Mouse (Mus musculus): ENCODE results near the gene Tgfb1.

Tgfb1 gene

GRCm38 (mm10) chr7:25686680-25687531, at the start of gene Tgfb1:
Gene Tgfb1 (plus strand): TSS chr7:25687002.
- peak; percentile 94 for DNase-seq (ENCODE audit: low read depth, low spot score)

GRCm38 (mm10) chr7:25637099-25637498, 49.7 kb upstream of the Tgfb1 start:
- no peak for DNase-seq (ENCODE audit: low read depth, low spot score)

GRCm38 (mm10) chr7:25639754-25640153, 47.0 kb upstream of the Tgfb1 start:
- DNase-seq (ENCODE audit: low read depth, low spot score): no peak

DNA sequence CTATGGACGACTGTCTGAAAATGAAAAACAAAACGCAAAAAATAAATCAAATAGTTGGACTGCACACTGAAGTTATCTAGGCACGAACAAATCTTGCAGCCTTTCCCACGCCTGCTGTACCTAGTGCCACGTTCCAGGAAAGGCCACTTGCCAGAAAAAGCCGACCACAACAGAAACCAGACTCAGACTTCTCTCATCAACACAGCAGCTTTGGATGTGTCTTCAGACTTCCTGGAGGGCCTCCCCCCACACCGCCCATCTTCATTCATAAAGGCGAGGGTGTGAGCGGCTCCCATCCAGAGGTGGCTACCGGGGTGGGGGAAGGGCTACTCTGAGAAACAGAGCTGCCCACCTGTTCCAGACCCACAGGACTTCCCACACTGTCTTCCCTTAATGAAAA, 42.7 kb upstream of the Tgfb1 start:
- DNase-seq (ENCODE audit: low read depth, low spot score): no peak

DNA sequence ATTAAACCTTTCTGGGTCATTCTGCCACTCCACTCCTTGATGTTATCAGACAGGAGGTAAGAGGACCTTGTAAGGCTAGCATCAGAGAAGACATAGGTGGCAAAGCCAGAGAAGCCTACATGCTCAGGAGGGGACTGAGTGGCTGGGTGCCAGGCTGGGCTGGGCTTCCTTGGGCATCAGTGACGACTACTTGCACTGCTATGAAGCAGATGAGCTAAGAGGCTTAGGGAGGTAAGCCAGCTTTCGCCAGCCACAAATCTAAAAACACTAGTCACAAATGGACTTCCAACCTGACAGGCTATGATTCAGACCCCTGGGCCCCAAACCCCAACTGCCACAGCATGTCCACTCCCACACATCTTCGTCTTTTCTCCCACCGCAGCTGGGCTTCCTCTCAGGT, 42.2 kb upstream of the Tgfb1 start:
- DNase-seq (ENCODE audit: low read depth, low spot score): no peak

- DNase-seq (ENCODE audit: low read depth, low spot score): no peak
These were observed 41.7 kb upstream of the Tgfb1 start for GRCm38 (mm10) chr7:25645074-25645473.

DNA sequence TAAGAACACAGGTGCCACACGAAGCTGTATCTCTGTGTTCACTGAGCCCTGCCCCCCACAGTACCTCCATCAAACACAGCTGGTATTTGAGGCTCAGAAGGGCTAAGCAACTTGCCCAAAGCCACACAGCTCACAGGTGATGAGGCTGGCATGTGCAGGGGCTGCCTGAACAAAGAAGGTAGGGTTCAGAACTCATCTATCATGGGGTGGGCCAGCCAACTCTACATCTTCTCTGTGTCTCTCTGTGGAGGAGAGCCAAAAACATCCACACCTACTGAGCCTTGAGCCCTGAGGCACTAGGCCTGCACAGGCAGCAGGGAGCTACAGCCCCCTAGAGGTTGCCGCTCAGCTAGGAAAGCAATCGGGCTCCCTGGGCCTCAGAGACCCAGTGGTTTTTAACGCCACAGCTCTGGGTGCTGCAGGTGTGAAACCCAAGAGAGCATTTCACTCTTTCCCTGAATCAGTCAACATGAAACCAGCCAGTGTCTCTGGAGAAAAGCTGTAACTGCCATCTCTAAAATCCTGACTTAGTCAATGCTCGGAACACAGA, 39.2 kb upstream of the Tgfb1 start:
- peak; percentile 66 for DNase-seq (ENCODE audit: low read depth, low spot score)

DNA sequence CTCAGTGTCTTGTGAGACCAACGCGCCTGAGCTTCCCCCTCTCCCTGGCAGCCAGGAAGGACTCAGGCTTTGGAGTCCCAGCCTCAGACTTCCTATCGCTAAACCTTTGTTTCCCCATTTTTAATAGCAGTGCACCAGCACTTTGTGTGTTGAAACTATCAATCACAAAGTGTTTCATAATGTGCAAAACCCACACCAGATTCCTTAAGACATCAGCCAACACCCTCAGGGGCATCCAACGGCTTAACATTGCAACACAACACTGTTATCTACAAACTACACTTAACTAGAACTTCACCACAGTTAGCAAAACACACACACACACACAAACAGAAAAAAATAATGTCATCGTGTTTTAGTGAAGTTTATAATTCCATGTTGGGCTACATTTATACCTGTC, 37.0 kb upstream of the Tgfb1 start:
- DNase-seq (ENCODE audit: low read depth, low spot score): no peak

DNA sequence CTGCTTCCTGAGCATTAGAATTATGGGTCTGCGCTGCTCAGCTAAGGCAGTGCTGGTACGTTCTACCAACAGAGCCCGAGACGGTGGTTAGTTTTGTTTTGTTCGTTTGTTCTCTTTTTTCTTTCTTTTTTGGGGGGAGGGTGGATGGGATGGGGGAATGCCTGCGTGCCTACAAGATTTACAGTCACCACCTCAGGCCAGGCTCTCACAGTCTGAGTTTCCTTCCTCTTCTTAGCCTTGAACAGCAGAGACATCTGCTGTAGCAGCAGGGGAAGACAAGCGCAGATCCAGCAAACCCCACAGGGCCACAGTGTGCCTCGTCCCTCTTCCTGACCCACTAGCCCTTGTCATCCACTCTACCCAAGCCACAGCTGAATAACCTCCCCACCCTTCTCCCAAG, 35.5 kb upstream of the Tgfb1 start:
- DNase-seq (ENCODE audit: low read depth, low spot score): no peak

DNA sequence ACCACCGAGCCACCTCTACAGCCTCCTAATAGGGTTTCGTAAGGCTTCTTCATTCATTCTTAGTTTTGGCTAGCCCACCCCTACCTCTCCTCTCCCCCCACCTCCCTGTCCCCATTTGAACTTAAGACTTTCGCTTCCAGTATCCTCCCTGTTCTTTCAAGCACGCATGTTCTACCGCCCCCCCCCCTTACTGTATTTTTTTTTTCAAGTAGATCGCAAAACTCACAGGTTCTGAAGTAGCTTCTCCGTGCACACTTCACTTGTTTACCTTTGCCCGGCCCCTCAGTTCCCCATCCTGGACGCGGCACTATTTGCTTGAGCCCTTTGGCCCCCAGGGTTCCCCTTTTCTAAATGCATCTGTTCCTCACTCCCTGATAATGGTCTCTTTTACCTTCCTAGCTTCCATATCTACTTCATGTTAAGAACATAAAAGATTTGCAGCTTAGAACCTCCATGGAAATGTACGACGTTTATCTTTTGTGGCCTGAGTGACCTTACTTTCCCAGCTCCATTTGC, 34.5 kb upstream of the Tgfb1 start:
- no peak for DNase-seq (ENCODE audit: low read depth, low spot score)

GRCm38 (mm10) chr7:25655601-25656428, 31.0 kb upstream of the Tgfb1 start:
- no peak for DNase-seq (ENCODE audit: low read depth, low spot score)

DNA sequence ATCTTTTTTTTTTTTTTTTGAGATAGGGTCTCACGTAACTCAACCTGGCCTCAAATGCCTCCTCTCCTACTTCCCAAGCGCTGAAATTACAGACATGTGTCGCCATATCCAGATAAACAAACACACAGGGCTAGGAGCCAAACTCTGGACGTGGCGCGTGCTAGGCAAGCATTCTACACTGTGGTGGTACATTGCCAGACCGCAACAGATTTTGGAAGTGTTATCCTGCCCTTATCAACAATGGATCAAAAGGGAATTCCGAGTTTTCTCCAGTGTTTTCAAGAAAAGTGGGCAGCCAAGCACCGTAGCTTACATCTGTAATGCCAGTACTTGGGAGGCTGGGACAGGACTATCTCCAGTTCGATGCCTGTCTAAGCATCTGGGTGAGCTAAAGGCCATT, 29.0 kb upstream of the Tgfb1 start:
- no peak for DNase-seq (ENCODE audit: low read depth, low spot score)

- DNase-seq (ENCODE audit: low read depth, low spot score): peak; percentile 99
These were observed 27.9 kb upstream of the Tgfb1 start, which contains the start of the genes Bckdha and Exosc5 for GRCm38 (mm10) chr7:25658657-25659472. Gene Bckdha (minus strand): TSS chr7:25658981. Gene Exosc5 (plus strand): TSS chr7:25659164.

- DNase-seq (ENCODE audit: low read depth, low spot score): no peak
These were observed 20.4 kb upstream of the Tgfb1 start for GRCm38 (mm10) chr7:25666381-25666780.

DNA sequence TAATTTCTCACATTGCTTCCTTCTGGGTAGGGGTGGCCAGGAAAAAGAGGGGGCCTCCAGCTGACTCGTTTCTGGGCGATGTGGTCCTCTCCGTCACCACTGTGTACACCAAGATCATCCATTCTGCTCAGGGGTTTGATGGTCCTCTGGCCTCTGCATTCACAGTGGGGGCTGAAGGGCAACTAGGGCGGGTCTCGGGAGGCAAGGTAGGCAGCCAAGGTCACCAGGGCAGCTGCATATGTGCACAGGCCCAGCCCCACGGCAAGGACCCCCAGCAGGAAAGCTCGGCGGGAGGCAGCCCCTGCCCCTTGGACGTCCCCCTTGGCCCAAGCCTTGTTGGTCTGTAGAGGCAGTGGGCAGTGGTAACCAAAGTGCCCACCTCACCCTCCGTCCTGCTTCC, 17.6 kb upstream of the Tgfb1 start:
- DNase-seq (ENCODE audit: low read depth, low spot score): no peak

GRCm38 (mm10) chr7:25669631-25670030, 17.2 kb upstream of the Tgfb1 start:
- no peak for DNase-seq (ENCODE audit: low read depth, low spot score)

GRCm38 (mm10) chr7:25670096-25670495, 16.7 kb upstream of the Tgfb1 start:
- DNase-seq (ENCODE audit: low read depth, low spot score): no peak

GRCm38 (mm10) chr7:25671686-25672085, 15.1 kb upstream of the Tgfb1 start:
- no peak for DNase-seq (ENCODE audit: low read depth, low spot score)

GRCm38 (mm10) chr7:25672442-25672841, 14.4 kb upstream of the Tgfb1 start:
- no peak for DNase-seq (ENCODE audit: low read depth, low spot score)

GRCm38 (mm10) chr7:25674297-25674696, 12.5 kb upstream of the Tgfb1 start:
- DNase-seq (ENCODE audit: low read depth, low spot score): no peak

DNA sequence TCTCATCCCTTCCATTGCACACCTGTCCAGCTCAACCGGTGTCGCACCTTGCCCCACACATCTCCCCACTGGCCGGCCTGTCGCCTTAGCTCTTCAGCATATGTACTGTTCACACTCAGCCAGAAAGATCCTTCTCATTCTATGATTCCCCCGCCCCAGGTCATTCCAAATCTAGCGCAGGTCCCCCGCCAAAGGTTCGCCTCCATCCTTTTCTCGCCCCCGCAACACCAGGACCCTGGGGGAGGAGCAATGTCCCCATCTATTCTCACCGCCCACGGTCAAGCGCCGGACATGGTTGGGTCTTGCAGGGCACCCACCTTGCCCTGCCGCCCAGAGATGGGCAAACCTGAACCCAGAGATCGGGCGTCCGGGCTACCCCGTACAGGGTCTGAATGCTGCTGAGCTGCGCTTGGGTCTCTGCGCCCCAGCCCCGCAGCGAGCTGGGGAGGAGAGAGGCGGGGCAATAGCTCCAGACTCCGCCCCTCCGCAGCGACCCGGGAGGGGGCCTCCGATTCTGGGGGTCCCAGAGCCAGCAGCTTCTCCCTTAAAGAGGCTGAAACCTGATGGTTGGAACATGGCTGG, 12.0 kb upstream of the Tgfb1 start, which contains the start of gene Tmem91:
Tmem91 (minus strand) TSS at position 448 of the 582 bp plus-strand sequence.
- DNase-seq (ENCODE audit: low read depth, low spot score): no peak
